Mouse (Mus musculus) ovary, adult 10 weeks (tissue): ENCODE data around the gene Abca4. TPM values are rescaled to one million over a fixed set of nuclear protein-coding genes. Genes with fewer than 3 reads are reported as not detected.

Source experiments
- polyA plus RNA-seq: library from polyadenylated mRNA; stranded (reverse); fragments of 350-450 nt; fragmentation: Illumina TruSeq; extraction: RNeasy Lipid Tissue Mini Kit (QIAGEN cat#74804); gene quantifications from one replicate; pipeline ENCODE4 v1.2.3, GENCODE M21; 2014

The Abca4 gene
- 3.3 TPM for polyA plus RNA-seq

GRCm38 (mm10) chr3:122043799-122044547, at the start of gene Abca4:
Abca4 (plus strand) TSS chr3:122044443.

Other genes with a start within 250 kb of the Abca4 start
- 147 TPM for gene Abcd3, start 229.1 kb upstream of the Abca4 start, polyA plus RNA-seq
- gene Arhgap29, start 91.9 kb upstream of the Abca4 start, polyA plus RNA-seq: 695 TPM
- gene Gclm, start 201.1 kb downstream of the Abca4 start, polyA plus RNA-seq: 98.2 TPM
- 218 TPM for gene Dnttip2, start 229.9 kb downstream of the Abca4 start, polyA plus RNA-seq
- 14.6 TPM for gene Bcar3, start 249.7 kb downstream of the Abca4 start, polyA plus RNA-seq